Mouse (Mus musculus): ENCODE results near the gene Purb. TPM values are rescaled to one million over a fixed set of nuclear protein-coding genes. Genes with fewer than 3 reads are reported as not detected.

Gene Purb
- 76.5 to 81.5 TPM (median 78.9 TPM) in 4 replicates for total RNA-seq (2023; ENCODE audit: inconsistent age)

GRCm38 (mm10) chr11:6475867-6476484 lies at the start of gene Purb:
Purb (minus strand) TSS chr11:6475917.

DNA sequence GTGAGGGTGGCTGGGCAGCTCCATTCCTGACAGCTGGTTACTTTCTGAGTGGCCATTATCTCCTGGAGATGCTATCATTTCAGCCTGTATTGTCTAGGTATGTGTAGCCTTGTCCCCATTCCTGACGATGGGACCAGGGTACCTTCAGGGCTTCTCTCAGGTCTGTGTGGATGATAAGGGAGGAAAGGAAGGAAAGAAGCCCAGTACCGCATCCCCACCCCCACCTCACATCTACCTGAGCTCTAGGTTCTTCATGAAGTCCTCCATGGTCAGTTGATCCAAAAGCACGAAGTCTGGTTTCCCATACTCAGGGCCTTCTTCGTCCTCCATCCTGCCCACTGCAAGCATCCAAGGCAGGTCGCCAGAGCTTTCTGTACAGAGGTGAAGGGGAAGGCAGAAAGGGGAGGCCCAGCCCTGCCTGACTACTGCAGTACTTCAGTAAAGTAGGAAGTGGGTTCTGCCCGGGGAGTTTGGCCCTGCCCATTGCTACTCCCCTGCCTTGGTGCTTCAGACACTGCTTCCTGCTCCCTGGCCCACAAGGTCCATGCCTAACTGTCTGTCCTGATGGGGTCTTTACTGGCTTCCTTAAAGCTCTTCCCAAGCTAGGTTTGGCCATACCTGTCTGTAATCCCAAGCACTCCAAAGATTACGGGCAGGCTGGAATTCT lies 44.9 kb upstream of the Purb start, which contains the start of gene Myo1g:
TSS of gene Myo1g (minus strand) at position 459 of the 667 bp plus-strand sequence.

GRCm38 (mm10) chr11:6444077-6444853 lies 31.5 kb downstream of the Purb start, which contains the start of gene H2afv:
H2afv (minus strand) TSS chr11:6444443.

Other genes starting within 250 kb of the Purb start
- gene Npc1l1, start 245.8 kb downstream of the Purb start, total RNA-seq (2023; ENCODE audit: inconsistent age), result 0.27 TPM in 1 of 4 replicates, not detected in the others
- gene Ddx56, start 208.1 kb downstream of the Purb start, total RNA-seq (2023; ENCODE audit: inconsistent age), result 62.6 to 79.0 TPM (median 74.7 TPM) in 4 replicates
- 34.2 to 42.9 TPM (median 38.0 TPM) in 4 replicates for gene Tmed4, start 201.0 kb downstream of the Purb start, total RNA-seq (2023; ENCODE audit: inconsistent age)
- gene Ogdh, start 184.3 kb downstream of the Purb start, total RNA-seq (2023; ENCODE audit: inconsistent age), result 182 to 192 TPM (median 187 TPM) in 4 replicates
- gene Zmiz2, start 86.8 kb downstream of the Purb start, total RNA-seq (2023; ENCODE audit: inconsistent age), result 156 to 179 TPM (median 172 TPM) in 4 replicates
- 1,109 to 1,160 TPM (median 1,157 TPM) in 4 replicates for gene Ppia, start 60.5 kb downstream of the Purb start, total RNA-seq (2023; ENCODE audit: inconsistent age)
- gene H2afv, start 31.5 kb downstream of the Purb start, total RNA-seq (2023; ENCODE audit: inconsistent age), result 48.2 to 60.5 TPM (median 58.2 TPM) in 4 replicates
- gene Myo1g, start 45.0 kb upstream of the Purb start, total RNA-seq (2023; ENCODE audit: inconsistent age), result 291 to 316 TPM (median 300 TPM) in 4 replicates
- gene Ccm2, start 71.0 kb upstream of the Purb start, total RNA-seq (2023; ENCODE audit: inconsistent age), result 257 to 287 TPM (median 265 TPM) in 4 replicates
- 0.39 to 0.58 TPM (median 0.45 TPM) in 4 replicates for gene Nacad, start 130.1 kb upstream of the Purb start, total RNA-seq (2023; ENCODE audit: inconsistent age)
- 132 to 146 TPM (median 142 TPM) in 4 replicates for gene Tbrg4, start 150.2 kb upstream of the Purb start, total RNA-seq (2023; ENCODE audit: inconsistent age)
- not detected in 4 replicates for gene Wap, start 162.7 kb upstream of the Purb start, total RNA-seq (2023; ENCODE audit: inconsistent age)
- gene Ramp3, start 182.6 kb upstream of the Purb start, total RNA-seq (2023; ENCODE audit: inconsistent age), result not detected in 4 replicates

Data from B cell, adult (primary cell).